Mouse (Mus musculus): Measurements from ENCODE around the gene Coq9.
"Not testable (repeated sequence)": the region's sequence is repeated elsewhere in the genome, so short reads cannot be mapped to it uniquely, and the experiment has no call there.

The Coq9 gene

DNA sequence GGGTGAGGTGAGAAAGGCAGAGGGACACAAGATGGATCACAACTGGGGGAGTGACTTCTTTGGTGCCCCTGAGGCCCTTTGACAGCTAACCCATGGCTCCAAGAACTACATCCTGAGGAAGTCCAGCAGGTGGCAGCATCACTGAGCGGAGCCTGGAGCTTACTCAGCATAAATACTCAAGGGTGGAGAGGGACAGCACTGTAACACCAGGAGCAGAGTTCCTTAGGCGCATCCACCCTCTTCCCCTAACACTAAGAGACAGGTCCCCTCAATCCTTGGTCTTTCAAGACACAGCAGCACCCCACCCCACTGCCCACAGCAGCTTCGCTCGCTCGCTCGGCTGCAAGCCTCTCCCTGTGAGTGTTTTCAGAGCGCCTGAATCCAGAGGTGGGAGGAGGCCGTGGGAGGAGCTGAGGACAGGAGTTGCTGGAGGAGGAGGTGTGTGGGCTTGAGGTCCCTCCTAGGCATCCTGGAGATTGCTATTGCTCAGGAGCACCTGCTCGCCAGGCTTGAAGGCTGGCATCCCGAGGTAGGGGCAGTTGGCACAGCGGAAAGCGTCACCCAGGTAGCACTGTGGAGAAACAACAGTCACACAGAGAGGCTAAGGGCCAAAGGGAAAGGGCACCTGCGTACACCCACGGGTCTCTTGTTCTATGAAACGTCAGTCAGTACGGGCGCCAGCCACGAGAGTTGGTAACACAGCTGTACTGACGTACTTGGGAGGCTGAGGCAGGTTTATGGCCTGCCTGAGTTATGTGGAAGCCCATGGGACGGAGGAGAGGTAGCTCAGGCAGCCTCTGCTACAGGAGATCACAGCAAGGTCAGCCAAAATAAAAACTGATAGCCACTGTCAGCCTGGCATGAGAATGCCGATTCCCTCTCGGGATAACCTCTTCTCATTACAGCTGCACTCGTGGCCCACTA is 15.2 kb upstream of the Coq9 start:
- peak; percentile 54 for DNase-seq (ENCODE audit: low spot score)

DNA sequence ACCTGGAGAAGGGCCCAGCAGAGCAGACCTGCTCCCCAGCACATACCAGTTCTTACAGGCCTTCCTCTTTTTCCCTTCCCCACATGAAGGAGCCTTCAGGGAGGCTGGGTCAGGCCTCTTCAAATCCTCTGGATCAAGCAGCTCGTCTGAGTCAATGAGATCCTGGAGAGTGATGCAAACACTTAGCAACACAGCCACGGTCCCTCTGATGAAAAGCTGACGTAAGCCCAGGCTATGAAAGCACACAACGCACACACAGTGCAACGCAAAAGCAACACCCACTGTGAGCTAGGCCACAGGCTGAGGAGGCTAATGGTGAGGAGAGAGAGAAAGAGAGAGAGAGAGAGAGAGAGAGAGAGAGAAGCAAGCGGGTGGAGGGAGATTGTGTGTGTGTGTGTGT is 13.0 kb upstream of the Coq9 start:
- no peak for DNase-seq (ENCODE audit: low spot score)

DNA sequence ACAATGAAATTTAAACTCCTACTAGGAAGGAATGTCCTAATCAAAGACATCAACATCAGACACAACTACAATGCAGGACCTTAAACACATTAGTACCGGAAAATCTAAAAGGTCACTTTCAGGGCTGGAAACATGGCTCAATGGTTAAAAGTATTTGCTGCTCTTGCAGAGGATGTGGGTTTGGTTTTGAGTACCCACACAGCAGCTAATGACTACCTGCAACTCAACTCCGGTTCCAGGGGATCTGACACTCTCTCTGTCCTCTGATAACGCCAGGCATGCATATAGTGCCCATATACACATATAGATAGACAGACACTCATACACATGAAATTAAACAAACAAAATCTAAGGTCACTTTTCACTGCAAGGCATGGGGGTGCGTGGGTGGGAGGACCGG is 11.9 kb upstream of the Coq9 start:
- DNase-seq (ENCODE audit: low spot score) = no peak

DNA sequence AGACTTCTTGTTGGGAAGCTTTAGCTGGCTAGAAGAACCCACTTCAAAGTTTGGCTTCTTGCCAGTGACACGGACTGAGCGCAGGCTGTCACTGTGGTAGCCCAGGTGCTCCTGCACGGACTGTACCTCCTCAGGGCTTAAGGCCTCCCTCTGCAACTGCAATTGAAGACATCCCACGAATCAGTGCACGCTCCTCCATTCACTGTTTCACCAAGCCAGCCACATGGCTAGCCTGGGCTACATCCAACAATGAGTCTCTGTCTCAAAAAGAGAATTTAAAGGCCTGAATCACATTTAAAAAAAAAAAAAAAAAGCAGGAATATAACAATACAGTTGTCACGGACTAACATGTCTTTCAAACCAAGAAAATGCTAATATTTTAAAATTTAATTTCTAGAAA is 9.8 kb upstream of the Coq9 start:
- DNase-seq (ENCODE audit: low spot score) = no peak

DNA sequence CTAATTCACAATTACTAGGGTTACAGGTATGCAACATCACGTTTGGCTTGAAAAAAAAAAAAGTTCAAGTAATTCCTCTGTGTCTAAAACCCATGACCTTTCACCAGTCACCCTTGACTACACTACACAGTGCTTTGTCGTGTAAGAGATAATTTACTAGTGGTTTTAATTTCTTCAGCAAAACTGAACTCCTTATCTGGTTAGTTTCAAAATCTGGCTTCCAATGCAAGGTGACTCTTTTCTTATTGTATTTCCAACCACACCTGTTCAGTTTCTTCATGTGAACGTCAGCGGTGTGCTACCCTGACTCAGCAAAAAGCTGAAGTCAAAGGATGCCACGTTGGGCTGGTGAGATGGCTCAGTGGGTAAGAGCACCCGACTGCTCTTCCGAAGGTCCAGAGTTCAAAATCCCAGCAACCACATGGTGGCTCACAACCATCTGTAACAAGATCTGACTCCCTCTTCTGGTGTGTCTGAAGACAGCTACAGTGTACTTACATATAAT is 4.2 kb upstream of the Coq9 start:
- not testable (repeated sequence) for DNase-seq (ENCODE audit: low spot score)

DNA sequence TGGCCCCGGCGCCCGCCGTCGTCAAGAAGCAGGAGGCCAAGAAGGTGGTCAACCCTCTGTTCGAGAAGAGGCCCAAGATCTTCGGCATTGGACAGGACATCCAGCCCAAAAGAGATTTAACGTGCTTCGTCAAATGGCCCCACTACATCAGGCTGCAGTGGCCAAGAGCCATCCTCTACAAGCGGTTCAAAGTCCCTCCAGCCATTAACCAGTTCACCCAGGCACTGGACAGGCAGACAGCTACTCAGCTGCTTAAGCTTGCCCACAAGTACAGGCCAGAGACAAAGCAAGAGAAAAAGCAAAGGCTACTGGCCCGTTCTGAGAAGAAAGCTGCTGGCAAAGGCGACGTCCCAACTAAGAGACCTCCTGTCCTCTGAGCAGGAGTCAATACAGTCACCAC is 2.4 kb upstream of the Coq9 start:
- DNase-seq (ENCODE audit: low spot score) = not testable (repeated sequence)

DNA sequence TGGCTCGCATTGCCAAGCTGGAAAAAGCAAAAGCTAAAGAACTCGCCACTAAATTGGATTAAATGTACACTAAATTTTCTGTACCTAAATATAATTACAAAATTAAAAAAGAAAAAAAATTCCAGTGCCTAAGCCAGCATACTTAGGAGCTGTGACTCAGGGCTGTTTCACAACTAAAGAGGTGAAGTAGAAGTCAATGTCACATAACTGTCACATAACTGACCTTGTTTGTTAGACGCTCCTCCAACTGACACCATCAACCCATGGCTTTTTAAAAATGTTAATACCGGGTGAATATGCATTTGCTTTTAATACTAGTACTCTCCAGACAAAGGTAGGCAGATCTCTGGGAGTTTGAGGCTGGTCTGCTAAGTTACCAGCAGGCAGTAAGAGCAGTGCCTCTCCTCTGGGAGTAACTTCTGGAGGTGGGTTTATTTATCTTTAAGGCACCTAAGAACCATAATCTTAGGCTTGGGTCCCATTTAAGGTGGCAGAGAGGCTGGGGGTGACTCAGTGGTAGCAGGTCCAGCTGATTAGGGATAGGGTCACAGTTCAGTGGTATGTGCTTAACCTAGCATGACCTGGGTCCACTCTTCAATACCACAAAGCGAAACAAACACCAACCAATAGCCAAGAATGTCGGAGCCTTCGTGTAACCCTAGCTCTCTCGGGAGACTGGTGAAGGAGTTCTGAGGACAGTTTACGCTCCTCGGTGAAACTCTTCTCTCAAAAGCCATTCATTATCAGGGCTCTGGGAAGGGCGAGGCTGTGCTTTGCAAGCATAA is 1.5 kb upstream of the Coq9 start:
- no peak for DNase-seq (ENCODE audit: low spot score)

DNA sequence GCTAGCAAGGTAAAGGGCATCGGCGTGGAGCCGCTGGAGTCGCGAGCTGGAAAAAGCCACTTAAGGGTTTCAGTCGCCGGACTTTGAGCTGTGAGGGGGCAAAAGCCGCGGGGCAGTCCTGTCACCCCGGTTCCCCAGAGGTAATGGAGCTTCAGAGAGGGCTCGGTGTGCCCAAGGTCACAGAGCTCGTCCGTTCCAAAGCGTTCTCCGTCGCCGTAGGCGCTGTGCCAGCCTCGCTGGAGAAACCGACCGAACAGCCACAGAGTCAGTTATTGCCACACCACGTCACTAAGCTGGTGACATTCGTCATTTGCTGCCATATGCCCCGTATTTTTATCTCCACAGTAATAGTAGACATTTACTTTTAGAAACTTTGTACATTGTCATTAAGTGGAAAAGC is 479 bp downstream of the Coq9 start:
- DNase-seq (ENCODE audit: low spot score) = peak; percentile 56

DNA sequence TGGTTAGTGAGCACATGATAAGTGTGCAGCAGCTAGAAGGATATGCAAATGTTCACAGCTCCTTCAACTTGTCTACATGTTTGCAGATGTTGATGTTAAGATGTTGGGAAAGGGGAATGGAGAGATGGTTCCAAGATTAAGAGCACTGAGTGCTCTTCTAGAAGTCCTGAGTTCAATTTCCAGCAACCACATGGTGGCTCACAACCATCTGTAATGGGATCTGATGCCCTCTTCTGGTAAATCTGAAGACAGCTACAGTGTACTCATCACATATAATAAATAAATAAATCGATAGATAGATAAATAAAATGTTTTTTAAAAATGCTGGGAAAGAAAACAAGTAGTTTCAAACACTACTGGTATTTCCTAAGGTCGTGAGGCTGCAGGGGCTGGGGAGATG is 3.1 kb downstream of the Coq9 start:
- DNase-seq (ENCODE audit: low spot score) = no peak

DNA sequence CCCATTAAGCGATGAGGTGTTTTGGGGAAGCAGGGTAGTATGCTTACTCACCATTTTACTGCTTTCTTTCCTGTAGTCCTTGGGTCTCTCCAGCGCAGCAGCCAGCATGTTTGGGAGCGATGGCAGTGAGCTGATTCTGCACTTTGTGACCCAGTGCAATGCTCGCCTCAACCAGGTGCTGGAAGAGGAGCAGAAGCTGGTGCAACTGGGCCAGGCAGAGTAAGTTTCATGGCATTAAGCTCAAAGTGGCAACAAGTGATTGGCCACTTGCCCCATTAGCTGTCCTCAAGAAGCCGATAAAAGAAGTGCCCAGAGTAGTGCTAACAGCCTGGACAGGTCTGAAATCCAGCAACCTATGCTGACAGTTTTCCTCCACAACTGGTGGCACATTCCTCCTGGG is 11.9 kb downstream of the Coq9 start:
- DNase-seq (ENCODE audit: low spot score) = no peak

DNA sequence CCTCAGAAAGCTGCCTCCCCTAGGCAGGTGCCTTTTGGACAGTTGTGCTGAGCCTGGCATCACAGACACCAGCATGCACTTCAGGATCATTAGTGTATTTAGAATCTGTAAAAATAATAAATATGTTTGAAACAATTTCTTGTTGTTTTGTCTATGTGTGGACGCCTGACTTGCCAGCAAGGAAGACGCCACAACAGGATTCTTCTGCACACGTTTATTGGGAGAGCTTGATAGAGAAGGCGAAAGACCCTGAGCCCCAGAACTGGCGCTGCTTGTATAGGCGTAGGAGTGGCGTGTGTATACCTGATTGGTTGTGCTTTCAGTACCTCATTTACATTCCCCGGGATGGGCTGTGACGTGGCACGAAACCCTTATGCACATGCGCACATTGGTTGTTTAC is 16.6 kb downstream of the Coq9 start:
- DNase-seq (ENCODE audit: low spot score) = not testable (repeated sequence)

DNA sequence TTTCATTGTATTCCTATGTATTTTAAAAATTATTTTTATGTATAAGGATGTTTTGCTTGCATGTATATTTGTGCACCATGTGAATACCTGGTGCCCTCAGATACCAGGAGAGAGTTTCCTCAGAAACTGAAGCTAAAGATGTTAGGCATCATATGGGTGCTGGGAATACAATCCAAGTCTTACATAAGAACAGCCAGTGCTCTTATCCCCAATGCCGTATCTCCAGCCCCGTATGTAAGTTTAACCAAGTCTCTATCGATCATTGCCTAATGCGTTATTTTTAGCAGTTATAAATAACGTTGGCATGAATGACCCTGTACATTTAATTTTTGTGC is 18.9 kb downstream of the Coq9 start:
- DNase-seq (ENCODE audit: low spot score) = no peak

DNA sequence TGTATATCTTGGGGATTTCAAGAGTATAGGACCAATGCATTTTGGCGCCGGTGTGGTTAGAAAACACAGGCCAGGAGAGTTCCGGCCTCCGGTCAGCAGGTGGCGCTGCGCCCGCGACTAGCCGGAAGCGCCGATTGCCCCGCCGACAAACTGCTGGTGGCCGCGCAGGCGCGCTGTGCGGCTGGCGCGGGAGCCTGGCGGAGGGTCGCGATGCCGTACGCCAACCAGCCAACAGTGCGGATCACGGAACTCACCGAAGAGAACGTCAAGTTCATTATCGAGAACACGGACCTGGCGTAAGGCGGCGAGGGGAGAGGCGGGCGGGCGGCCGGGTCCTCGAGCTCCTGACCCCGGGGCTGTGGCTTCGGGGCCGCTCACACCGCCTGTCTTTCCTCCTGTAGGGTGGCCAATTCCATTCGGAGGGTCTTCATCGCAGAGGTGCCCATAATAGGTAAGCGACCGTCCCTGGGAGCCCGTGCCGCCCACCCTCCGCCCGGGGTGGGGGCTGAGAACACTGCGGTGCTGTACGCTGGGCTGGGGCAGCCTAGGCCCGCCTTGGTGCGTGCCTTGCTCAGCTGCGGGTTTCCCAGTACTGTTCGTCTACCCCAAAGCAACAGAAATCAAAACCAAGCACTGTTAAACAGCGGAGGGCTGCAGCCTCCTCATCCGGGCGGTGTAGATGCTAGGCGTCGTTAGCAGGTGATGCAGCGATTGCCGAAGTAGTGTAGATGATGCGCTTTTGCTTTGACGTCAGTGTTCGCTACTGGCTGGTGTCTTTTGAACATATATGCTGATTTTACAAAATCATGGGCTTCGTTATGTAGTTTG is 19.4 kb downstream of the Coq9 start, which contains the start of gene Polr2c:
Gene Polr2c, plus strand, starts transcription at position 105 of the 828 bp plus-strand sequence.
- DNase-seq (ENCODE audit: low spot score) = peak; percentile 94

DNA sequence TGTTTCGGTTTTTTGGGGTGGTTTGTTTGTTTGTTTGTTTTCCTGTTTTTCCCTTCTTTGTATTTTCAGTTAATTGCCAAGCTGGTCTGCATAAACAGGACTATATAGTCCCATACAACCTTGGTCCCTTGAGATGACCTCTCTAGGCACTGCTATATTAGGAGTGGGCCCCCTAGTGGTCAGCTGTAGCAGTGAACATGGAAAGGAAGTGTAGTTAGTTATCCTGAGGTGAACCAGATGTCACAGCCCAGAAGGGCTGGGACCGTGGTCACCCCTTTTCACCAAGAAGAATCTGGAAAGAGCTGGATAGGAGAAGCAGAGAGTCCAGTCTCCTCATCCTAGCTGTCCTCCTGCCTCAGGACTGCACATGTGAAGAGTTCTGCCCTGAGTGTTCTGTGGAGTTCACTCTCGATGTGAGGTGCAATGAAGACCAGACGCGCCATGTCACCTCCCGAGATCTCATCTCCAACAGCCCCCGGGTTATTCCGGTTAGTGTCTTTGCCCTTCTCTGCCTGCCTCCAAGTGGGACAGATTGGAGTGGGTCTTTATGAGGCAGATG is 23.3 kb downstream of the Coq9 start:
- DNase-seq (ENCODE audit: low spot score) = no peak

DNA sequence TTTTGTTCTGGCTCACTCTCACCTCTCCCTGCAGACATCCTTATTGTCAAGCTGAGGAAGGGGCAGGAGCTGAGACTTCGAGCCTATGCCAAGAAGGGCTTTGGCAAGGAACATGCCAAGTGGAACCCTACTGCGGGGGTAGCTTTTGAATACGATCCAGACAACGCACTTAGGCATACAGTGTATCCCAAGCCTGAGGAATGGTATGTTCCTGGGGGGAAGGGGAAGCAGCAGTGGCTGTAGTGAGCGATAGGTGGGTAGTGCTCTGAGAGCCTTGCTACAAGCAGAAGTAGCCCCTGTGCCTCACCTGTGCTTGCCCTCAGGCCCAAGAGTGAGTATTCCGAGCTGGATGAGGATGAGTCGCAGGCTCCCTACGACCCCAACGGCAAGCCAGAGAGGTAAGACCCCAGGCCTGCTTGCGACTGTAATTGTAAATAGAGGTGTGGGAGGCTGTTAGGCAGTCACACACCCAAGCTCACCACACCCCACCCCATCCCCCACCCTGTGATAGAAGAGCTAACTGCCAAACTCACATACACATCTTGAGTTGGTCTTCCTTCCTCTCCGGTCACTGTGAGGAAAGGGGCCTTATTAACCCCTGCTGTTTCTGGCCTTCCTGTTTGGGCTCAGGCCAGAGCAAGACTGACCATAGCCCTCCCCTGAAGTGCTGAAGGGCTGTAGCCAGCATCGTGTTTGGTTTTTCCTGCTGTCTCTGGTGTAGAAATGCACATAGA is 24.5 kb downstream of the Coq9 start:
- no peak for DNase-seq (ENCODE audit: low spot score)

DNA sequence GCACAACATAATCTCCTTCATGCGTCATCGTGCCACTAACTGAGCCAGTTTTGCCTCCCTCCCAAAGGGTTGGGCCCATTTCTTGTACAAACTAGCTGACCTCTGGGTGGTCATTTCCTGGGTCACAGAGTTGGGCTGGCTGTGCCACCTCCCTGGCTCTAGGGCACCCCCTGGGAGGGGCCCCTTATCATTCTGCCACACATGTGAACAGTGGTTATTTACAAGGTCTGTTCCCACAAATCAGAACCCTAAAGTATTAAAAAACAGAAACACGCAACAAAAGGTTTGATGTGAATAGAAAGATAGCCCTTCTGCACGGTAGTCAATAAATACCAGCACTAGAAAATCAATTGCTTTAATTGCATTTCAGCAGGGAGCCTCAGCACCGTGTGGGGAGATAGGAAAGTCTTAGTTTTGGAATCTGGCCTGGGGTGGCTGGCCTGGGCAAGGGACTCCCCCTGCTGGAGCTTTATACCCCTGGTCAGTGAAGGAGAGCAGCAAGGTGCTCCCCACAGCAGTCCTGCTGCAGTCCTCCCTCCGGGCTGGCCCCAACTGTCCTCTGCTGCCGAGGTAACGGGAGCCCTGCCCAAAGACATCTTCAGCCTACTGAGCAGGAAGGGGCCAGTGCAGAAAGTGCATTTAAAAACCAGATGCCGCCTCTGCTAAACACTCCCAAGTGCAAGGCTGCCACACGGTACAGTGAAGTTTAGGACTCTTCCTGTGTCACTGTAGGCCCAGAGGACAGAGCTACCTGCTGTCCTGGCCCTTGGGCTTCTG is 26.0 kb downstream of the Coq9 start:
- no peak for DNase-seq (ENCODE audit: low spot score)

DNA sequence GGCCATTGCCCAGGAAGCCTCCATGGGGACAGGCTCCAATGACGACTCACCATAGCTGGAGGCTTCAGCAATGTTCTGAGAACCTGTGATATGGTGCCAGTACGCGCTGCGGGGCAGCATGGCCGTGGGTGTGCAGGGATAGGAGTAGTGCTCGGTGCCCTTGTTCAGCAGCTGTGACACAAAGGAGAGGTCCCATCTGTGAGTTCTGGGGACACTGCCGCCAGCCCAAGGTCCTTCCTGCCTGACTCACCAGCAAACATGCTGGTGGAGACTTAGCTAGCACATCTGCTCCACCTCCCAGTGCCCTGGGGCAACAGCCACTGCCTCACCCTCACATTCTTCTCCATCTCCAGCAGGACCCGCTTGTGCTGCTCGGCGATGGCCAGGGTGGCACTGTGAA is 27.2 kb downstream of the Coq9 start:
- DNase-seq (ENCODE audit: low spot score) = no peak

DNA sequence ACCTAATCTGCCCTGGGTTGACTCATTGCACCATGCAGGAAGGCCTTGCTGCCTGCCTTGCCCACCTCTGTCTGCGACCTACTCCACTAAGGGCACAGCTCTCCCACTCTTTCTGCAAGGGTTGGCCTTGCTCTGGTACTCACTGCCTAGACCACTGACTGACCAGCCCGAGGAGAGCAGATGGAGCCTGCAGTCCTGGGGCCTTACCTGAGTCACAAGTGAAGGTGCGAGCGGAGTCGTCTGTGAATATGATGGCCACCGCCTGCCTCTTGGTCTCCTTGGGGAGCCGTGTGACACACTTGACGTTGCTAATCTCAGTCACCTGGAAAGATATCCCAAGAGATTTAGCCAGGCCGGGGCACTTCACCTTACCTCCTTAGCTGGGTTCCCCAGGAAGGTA is 28.8 kb downstream of the Coq9 start:
- no peak for DNase-seq (ENCODE audit: low spot score)

DNA sequence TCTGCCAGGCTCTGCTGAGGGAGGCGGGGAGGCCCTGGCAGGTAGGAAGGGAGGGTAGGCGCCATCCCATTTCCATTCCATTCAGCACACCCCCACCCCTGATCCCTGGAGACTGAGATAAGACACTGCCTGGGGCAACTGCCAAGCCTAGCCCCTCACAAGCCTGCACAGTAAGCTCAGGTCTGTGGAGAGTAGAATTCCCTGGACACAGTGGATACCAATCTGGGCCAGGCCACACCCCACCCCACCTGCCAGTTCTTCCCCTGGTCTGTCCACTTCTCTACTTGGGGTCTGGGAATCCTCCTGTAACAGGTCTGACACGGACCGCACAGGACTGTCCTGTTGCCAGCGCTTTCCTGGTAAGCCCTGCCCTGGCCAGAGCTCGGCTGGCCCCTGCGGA is 31.0 kb downstream of the Coq9 start:
- no peak for DNase-seq (ENCODE audit: low spot score)

DNA sequence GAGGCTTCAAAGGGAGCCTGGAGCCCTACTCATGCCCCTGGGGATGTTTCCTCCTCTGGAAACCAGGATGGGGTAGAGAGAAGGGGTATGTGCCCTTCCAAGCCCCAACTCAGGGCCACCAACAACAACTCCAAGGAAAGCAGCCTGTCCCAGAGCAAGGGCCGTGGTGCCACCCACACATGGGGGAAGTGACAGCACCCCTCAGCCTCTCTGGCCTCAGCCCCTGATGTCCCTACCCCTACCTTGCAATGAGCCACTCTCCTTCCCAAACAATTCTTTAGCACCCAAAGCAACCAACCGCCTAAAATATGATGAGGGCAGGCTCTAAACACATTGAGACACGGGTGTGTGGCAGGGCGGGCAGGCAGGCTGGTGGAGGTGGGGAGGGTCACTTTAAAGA is 31.9 kb downstream of the Coq9 start:
- DNase-seq (ENCODE audit: low spot score) = no peak
